Mouse (Mus musculus): ENCODE data around the gene Myo16. TPM values are rescaled to one million over a fixed set of nuclear protein-coding genes. Genes with fewer than 3 reads are reported as not detected.

Gene Myo16
- polyA plus RNA-seq (2015; fragmentation: Nextera tagmentation; extraction: Ambion mirVana), result 0.63 and 0.67 TPM in 2 replicates

DNA sequence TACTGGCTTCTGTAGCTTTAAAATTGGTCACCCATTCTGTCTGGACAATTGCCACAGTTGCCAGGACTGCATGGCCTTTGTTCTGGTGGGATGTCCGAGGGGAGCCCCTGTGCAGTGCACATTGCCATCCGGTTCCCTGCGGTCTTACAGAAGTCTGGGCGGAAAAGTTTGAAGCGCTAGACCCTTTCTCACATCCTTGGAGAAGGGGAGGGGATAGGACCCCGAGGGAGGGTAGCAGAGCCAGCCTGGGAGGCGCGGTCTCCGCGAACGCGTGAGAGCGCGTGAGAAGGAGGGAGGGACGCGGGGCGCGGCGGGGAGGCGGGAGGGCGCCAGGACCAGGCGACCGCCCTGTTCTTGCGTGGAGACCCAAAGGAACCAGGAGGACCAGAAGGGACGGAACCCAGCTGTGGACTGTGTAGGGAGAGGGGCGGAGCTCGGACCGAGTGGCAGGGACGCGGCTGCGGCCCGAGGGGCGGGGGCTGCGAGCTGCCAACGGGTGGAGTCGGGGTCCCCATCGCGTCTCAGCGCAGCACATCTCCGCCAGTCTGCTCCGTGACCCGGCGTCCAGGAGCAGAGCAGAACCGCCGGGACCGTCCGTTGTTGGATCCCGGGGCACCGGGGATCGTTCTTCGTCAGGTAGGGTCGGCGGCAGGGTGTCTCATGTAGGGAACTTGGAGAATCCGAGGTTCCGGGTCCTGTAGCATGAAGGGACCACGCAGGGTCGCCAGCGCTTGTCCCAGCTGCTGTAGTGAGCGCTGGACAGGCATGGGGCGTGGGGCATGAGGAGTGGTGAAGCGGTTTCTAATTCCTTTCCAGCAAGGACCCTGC lies at the start of gene Myo16:
Gene Myo16 (plus strand): TSS at position 301 of the 828 bp plus-strand sequence.
- under 1% methylated on average over 54 of the region's 61 CpGs for WGBS
- peak; percentile 70 for ATAC-seq (ENCODE audit: insufficient number of reproducible peaks, low FRiP score, low TSS enrichment, low read depth)

DNA sequence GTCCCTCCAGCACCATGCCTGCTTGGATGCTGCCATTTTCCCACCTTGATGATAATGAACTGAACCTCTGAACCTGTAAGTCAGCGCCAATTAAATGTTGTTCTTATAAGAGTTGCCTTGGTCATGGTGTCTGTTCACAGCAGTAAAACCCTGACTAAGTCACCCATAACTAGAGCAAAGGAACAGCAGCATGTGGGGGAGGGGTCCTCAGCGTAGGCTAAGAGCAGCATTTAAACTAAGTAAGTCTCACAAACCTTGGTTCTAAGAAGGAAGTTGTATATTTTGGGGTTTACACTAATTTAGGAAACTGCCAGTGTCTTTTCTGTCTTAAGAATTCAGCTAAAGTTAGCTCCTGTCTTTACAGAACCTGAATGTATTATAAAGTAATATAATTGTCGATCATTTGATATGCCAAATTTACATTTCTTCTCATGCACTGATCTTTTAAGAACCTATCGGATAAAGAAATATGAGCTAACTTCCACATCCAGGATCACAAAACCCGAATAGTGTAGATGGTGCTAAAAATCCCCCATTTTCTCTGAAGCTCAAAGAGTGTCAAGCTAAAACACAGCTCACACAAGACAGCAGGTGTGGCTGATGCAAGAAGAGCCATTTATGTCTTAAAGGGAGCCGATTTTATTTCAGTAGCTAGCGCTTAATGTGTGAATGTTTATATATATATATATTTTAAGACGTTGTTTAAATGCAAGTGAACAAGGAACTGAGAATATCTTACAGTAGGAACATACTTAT lies 45.0 kb upstream of the Myo16 start:
- Histone ChIP-seq H3K36me3 (no peaks in the 10 kb centered on the region), H3K27ac (replicated peaks) (no peak overlapping the region), H3K4me3 (replicated peaks) (no peak overlapping the region), H3K27me3 (no peaks in the 10 kb centered on the region), H3K9ac (no peak overlapping the region), H3K4me1 (no peaks in the 10 kb centered on the region), H3K4me2 (replicated peaks) (no peak overlapping the region), H3K9me3 (replicated peaks) (no peaks in the 10 kb centered on the region)
- no peak for ATAC-seq (ENCODE audit: insufficient number of reproducible peaks, low FRiP score, low TSS enrichment, low read depth)
- 82% methylated on average over 8 of the region's 8 CpGs for WGBS

More for the DNA sequence above, at the start of gene Myo16:
- peak within 1 kb of the TSS; percentile 23; the same call in 1 of the 2 replicates for H3K9ac ChIP-seq
- no peaks in the 10 kb centered on the region for H3K9me3 ChIP-seq (replicated peaks)
- no peaks in the 10 kb centered on the region; the same call in 1 of the 2 replicates for H3K4me1 ChIP-seq
- H3K4me2 ChIP-seq (replicated peaks), result peak within 1 kb of the TSS; percentile 91
- H3K27ac ChIP-seq (replicated peaks), result no peak within 1 kb of the TSS
- H3K27me3 ChIP-seq, result peaks cover 18% of the 10 kb centered on the region
- peak within 1 kb of the TSS; percentile 56 for H3K4me3 ChIP-seq (replicated peaks)
- H3K36me3 ChIP-seq, result no peaks in the 10 kb centered on the region

DNA sequence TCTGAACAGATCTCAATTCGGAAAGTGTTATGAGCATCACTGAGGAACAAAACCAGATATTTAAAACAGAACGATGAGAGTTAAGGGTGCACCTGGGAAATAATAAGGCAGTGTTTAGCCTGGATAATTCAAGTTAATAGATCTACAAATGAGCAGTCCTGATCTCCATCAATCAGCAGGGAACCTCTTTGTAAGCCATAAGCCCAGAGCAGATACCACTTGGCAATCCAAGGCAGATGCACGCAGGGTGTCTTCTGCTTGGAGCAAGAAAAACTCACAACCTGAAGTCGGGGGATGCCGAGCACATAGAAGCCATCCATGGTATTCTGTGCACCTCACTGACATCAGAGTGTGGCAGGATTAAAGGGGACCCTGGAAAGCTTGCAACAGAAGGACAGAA lies 31.0 kb upstream of the Myo16 start:
- H3K4me2 ChIP-seq (replicated peaks), result no peak overlapping the region
- H3K4me3 ChIP-seq (replicated peaks), result no peak overlapping the region
- no peaks in the 10 kb centered on the region for H3K9me3 ChIP-seq (replicated peaks)
- H3K36me3 ChIP-seq, result no peaks in the 10 kb centered on the region
- no peak overlapping the region for H3K27ac ChIP-seq (replicated peaks)
- H3K9ac ChIP-seq, result no peak overlapping the region
- H3K4me1 ChIP-seq, result no peaks in the 10 kb centered on the region
- no peaks in the 10 kb centered on the region for H3K27me3 ChIP-seq
- 86% methylated on average over 5 of the region's 5 CpGs for WGBS
- ATAC-seq (ENCODE audit: insufficient number of reproducible peaks, low FRiP score, low TSS enrichment, low read depth), result no peak

DNA sequence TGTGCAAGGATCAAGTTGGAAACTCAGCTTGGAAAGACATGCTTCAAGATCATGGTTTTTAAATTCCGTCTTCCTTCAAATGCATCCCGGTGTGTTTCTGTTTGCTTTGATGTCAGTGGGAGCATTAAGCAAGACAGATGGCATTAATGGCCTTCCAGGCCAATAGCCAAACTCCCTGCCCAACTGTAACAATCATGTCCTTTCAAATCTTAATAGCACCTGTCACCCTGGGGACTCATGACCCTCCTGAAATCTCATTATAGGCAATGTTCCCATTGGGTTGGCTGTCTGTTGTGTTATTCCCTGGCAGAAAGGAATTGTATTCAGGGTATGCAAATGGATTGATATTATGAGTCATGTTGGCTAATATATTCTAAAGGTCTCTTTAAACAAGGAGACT lies 30.3 kb upstream of the Myo16 start:
- no peaks in the 10 kb centered on the region for H3K4me1 ChIP-seq
- no peaks in the 10 kb centered on the region for H3K36me3 ChIP-seq
- H3K4me2 ChIP-seq (replicated peaks), result no peak overlapping the region
- no peaks in the 10 kb centered on the region for H3K27me3 ChIP-seq
- no peak for ATAC-seq (ENCODE audit: insufficient number of reproducible peaks, low FRiP score, low TSS enrichment, low read depth)
- no peak overlapping the region for H3K9ac ChIP-seq
- H3K4me3 ChIP-seq (replicated peaks), result no peak overlapping the region
- no peak overlapping the region for H3K27ac ChIP-seq (replicated peaks)
- H3K9me3 ChIP-seq (replicated peaks), result no peaks in the 10 kb centered on the region
- WGBS, result 74% methylated on average over 2 of the region's 2 CpGs

DNA sequence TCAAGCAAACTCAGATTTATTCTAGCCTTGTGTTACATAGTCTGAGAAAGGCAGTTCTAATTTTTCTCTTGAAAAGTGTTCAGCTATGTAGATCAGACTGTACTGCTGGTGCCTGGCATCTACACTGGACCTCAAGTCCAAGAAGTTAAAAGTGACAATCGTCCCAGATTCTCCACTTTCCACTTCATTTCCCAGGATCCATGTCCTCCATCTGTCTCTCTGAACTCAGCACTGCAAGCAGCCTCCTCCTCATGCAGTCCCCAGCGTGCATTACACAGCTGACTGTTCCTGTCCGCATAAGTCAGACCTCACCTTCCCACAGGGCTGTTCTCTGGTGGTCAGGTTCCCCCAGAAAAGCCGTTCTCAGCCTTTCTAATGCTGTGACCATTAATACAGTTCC lies 28.0 kb upstream of the Myo16 start:
- Histone ChIP-seq H3K36me3 (no peaks in the 10 kb centered on the region), H3K9me3 (replicated peaks) (no peaks in the 10 kb centered on the region), H3K4me3 (replicated peaks) (no peak overlapping the region), H3K27ac (replicated peaks) (no peak overlapping the region), H3K4me2 (replicated peaks) (no peak overlapping the region), H3K9ac (no peak overlapping the region), H3K27me3 (no peaks in the 10 kb centered on the region), H3K4me1 (no peaks in the 10 kb centered on the region)
- WGBS, result 77% methylated on average over 4 of the region's 4 CpGs
- ATAC-seq (ENCODE audit: insufficient number of reproducible peaks, low FRiP score, low TSS enrichment, low read depth), result no peak

DNA sequence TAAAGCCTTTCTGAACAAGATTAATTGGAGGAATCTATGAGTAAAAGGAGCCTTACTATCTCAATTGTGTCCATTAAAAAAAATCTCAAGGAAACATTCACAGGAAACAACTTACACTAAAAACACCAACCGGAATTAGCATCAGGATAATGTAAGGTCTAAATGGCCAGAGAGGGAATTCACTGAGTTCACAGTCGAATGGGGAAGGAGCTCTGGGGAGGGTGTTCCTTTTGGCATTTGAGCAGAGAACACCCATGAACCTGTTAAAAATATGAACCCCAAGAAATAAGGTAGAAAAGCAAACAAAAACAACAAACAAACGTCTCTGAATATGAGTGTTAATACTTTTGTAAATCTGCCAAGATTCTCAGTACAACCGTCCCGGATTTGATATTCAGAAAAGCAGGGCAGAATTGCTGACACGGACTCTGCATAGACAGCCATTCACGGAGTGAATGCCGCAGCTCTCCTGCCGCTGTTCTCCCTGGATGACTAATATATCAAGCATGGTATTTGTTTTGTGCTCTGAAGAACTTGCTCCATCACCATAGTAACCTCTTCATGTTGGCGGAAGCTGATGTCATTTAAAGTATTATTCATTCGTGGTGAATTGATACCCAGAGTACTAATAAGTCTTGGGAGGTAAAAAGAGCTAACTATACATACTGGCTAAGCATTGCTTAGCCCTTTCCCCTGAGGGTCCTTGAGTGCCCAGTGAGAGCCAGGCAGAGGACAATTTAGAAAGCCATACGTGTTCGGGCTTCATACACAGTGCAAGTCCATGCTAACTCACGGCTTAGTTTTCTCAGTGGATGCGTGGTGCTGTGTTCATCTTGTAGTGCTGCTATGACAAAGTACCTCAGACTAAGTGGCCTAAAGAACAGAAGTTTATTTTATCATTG lies 22.9 kb upstream of the Myo16 start:
- no peak for ATAC-seq (ENCODE audit: insufficient number of reproducible peaks, low FRiP score, low TSS enrichment, low read depth)
- 61% methylated on average over 15 of the region's 15 CpGs for WGBS
- Histone ChIP-seq H3K27me3 (no peaks in the 10 kb centered on the region), H3K36me3 (no peaks in the 10 kb centered on the region), H3K4me2 (replicated peaks) (no peak overlapping the region), H3K4me1 (no peaks in the 10 kb centered on the region), H3K9ac (no peak overlapping the region), H3K4me3 (replicated peaks) (no peak overlapping the region), H3K9me3 (replicated peaks) (no peaks in the 10 kb centered on the region), H3K27ac (replicated peaks) (no peak overlapping the region)

DNA sequence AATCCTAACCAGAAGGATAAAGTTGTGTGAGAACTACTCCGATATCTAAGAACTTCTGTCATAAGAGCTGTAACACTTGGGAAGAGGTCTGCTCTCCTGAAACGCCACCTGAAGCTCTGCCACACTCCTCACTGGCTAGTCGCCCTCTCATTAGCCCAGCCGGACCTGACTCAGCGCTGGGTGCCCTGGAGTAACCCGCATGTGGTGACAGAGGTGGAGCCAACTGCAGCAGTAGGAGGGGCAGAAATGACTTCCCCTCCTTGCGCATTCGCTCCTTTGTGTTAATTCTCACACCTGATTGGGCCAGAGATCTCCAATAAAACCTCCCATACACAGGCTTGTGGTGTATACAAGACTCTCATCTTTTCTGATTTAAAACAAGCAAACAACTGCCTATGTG lies 14.2 kb upstream of the Myo16 start:
- Histone ChIP-seq H3K27ac (replicated peaks) (no peak overlapping the region), H3K36me3 (no peaks in the 10 kb centered on the region), H3K4me2 (replicated peaks) (no peak overlapping the region), H3K4me3 (replicated peaks) (no peak overlapping the region), H3K4me1 (no peaks in the 10 kb centered on the region), H3K9ac (no peak overlapping the region), H3K9me3 (replicated peaks) (no peaks in the 10 kb centered on the region), H3K27me3 (no peaks in the 10 kb centered on the region)
- ATAC-seq (ENCODE audit: insufficient number of reproducible peaks, low FRiP score, low TSS enrichment, low read depth), result no peak
- WGBS, result 30% methylated on average over 8 of the region's 8 CpGs

DNA sequence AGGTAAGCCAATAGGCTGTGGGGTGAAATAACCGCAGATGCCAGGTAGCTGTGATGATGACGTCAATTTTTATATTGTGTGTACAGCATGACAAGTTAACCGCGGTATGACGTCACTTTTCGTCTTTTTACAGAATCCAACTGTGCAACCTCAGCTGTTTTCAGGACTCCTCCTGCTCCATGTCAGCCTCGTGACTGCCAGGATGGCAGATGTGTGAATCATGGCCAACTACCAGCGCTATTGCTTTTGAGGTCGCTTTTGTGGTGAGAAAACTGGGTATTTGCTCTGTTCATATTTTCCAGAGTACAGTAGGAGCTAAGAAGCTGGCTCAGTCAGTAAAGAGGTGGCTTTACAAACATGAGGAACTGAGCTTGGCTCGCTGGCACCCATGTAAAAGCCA lies 9.8 kb upstream of the Myo16 start:
- no peaks in the 10 kb centered on the region for H3K27me3 ChIP-seq
- no peaks in the 10 kb centered on the region for H3K4me1 ChIP-seq
- ATAC-seq (ENCODE audit: insufficient number of reproducible peaks, low FRiP score, low TSS enrichment, low read depth), result no peak
- H3K9ac ChIP-seq, result no peak overlapping the region
- H3K27ac ChIP-seq (replicated peaks), result no peak overlapping the region
- H3K4me2 ChIP-seq (replicated peaks), result no peak overlapping the region
- no peaks in the 10 kb centered on the region for H3K36me3 ChIP-seq
- no peak overlapping the region for H3K4me3 ChIP-seq (replicated peaks)
- 80% methylated on average over 10 of the region's 10 CpGs for whole genome bisulfite sequencing
- H3K9me3 ChIP-seq (replicated peaks), result no peaks in the 10 kb centered on the region

DNA sequence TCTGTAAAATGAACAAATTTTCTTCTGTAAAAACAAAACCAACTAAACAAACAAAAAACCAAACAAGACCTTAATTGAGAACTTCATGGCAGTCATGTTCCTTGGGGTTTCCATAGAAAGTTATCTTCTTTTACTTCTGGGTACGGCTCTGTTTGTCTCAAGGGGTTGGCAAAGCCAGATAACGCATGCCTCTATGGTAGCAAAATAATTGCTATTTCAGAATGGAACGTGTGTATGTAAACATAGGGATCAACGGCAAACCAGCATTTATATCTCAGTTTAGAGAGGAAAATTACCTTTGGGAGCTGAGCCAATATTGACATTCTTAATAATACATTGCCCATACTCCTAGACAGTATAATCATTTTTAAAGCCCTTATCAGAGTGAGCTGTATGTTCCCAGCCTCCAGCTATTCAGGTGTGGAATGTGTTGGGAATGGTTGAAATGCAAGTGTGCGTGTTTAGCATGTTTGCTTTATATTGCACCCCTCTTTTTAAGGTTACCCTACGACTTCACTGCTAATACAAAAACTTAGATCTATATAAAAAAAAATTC lies 1.9 kb upstream of the Myo16 start:
- ATAC-seq (ENCODE audit: insufficient number of reproducible peaks, low FRiP score, low TSS enrichment, low read depth), result no peak

DNA sequence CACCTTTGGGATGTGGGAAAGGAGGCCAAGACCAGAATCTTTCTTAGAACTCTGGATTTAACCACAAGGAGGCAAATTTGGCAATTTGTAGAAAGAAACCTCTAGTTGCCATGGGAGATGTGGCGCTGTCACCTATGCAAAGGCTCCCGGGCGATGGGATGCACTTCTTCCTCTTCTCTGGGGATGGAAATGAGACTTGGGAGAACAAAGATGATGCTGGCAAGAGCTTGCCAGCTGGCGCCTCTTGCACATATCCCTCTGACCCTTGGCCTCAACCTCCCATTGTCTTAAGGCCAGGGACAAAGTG lies 681 bp downstream of the Myo16 start:
- Histone ChIP-seq H3K9me3 (replicated peaks) (no peaks in the 10 kb centered on the region), H3K4me1 (no peaks in the 10 kb centered on the region; the same call in 1 of the 2 replicates), H3K4me3 (replicated peaks) (peak overlapping the region; percentile 56), H3K9ac (no peak overlapping the region), H3K27ac (replicated peaks) (no peak overlapping the region), H3K27me3 (peaks cover 18% of the 10 kb centered on the region), H3K36me3 (no peaks in the 10 kb centered on the region), H3K4me2 (replicated peaks) (peak overlapping the region; percentile 91)
- no peak for ATAC-seq (ENCODE audit: insufficient number of reproducible peaks, low FRiP score, low TSS enrichment, low read depth)
- 13% methylated on average over 4 of the region's 4 CpGs for WGBS

More for the DNA sequence above, 1.9 kb upstream of the Myo16 start:
- Histone ChIP-seq H3K27ac (replicated peaks) (no peak overlapping the region), H3K4me1 (no peaks in the 10 kb centered on the region; the same call in 1 of the 2 replicates), H3K9me3 (replicated peaks) (no peaks in the 10 kb centered on the region), H3K4me2 (replicated peaks) (no peak overlapping the region), H3K27me3 (peaks cover 18% of the 10 kb centered on the region), H3K4me3 (replicated peaks) (no peak overlapping the region), H3K36me3 (no peaks in the 10 kb centered on the region), H3K9ac (no peak overlapping the region)
- 60% methylated on average over 6 of the region's 6 CpGs for WGBS

DNA sequence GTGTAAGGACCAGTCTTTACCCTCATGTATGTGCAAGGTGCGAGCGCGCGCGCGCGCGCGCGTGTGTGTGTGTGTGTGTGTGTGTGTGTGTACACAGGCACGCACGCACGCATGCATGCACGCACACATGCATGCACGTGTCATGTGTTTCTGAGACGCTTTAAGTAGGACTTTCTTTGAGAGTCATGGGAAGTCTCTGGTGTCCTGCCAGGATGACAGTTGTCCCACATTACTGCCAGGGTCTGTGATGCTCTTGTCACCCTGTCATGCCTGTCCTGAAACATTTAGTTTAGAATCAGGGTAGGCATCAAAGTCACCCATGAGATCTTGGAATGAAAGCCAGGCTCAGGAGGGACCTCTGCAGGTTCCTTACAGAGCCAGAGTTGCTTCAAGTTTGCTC lies 1.4 kb downstream of the Myo16 start:
- Histone ChIP-seq H3K4me3 (replicated peaks) (no peak overlapping the region), H3K27ac (replicated peaks) (no peak overlapping the region), H3K9me3 (replicated peaks) (no peaks in the 10 kb centered on the region), H3K36me3 (no peaks in the 10 kb centered on the region), H3K4me2 (replicated peaks) (no peak overlapping the region), H3K4me1 (no peaks in the 10 kb centered on the region; the same call in 1 of the 2 replicates), H3K27me3 (peaks cover 18% of the 10 kb centered on the region), H3K9ac (no peak overlapping the region)
- ATAC-seq (ENCODE audit: insufficient number of reproducible peaks, low FRiP score, low TSS enrichment, low read depth), result no peak
- 94% methylated on average over 16 of the region's 16 CpGs for WGBS
